Mouse (Mus musculus) bone marrow macrophage, adult 2 months (primary cell): ENCODE measurements around the gene Ssh1.

Source experiments
- CTCF ChIP-seq: IDR thresholded peaks from 2 replicates; pipeline ENCODE4 v1.5.1; 2012; ENCODE audit warnings: low read depth, mild to moderate bottlenecking, low read length, moderate library complexity
- POLR2A ChIP-seq: IDR thresholded peaks from 2 replicates; pipeline ENCODE4 v1.6.1; 2012; ENCODE audit warnings: mild to moderate bottlenecking, low read depth, low read length, borderline replicate concordance

GRCm38 (mm10) chr5:113907786-113908567, 85.7 kb downstream of the Ssh1 start:
- no peak for TF ChIP-seq POLR2A
- TF ChIP-seq CTCF = no peak
